Mouse (Mus musculus) duodenum, adult 2 months (tissue): ENCODE measurements around the gene Irf8. TPM values are rescaled to one million over a fixed set of nuclear protein-coding genes. Genes with fewer than 3 reads are reported as not detected.

Experiments used
- polyA plus RNA-seq: library from polyadenylated mRNA; depleted of rRNA; stranded (reverse); fragments of >200 nt; gene quantifications from 2 replicates; pipeline ENCODE4 v1.2.3, GENCODE M21; 2012; ENCODE audit warnings: low replicate concordance; rRNA removed

Irf8 gene
- 54.7 and 119 TPM in 2 replicates for polyA plus RNA-seq

GRCm38 (mm10) chr8:120735770-120736481 lies at the start of gene Irf8:
Gene Irf8, plus strand, starts transcription at chr8:120736358.

Other genes with a start within 250 kb of the Irf8 start
- 17.7 and 22.7 TPM in 2 replicates for gene Gins2, start 147.1 kb upstream of the Irf8 start, polyA plus RNA-seq
- gene 1190005I06Rik, start 88.7 kb upstream of the Irf8 start, polyA plus RNA-seq = 3.0 and 6.6 TPM in 2 replicates
- 2.2 and 5.8 TPM in 2 replicates for gene Gm27021, start 68.3 kb upstream of the Irf8 start, polyA plus RNA-seq
- 706 and 1,319 TPM in 2 replicates for gene Cox4i1, start 68.1 kb upstream of the Irf8 start, polyA plus RNA-seq
- gene Emc8, start 67.8 kb upstream of the Irf8 start, polyA plus RNA-seq = 73.6 and 83.6 TPM in 2 replicates